Mouse (Mus musculus) right cerebral cortex, adult 18-20 months (tissue): ENCODE measurements around the gene Pecam1.

Source experiments
- DNase-seq: peaks from one replicate; pipeline ENCODE4 v3.0.0; 2022; ENCODE audit warnings: mixed read lengths

Gene Pecam1

DNA sequence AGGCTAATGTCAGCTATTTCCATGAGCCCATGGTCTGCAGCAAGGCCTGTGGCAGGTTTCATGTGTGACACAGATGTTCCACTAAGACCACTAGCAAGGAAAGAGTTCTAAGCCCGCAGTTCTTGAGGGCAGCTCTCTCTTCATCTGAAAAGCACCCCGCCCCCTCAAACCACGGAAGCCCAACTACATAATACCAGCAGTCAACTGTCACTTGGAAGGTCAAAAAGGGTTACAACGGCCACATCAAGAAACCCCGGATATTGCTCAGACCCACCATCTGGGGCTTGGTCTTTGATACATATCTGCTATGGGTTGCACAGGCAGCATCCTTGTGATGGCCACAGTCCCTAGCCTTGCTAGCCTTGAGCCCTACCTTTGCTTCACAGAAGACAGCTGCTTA lies 62.1 kb downstream of the Pecam1 start:
- no peak for DNase-seq

DNA sequence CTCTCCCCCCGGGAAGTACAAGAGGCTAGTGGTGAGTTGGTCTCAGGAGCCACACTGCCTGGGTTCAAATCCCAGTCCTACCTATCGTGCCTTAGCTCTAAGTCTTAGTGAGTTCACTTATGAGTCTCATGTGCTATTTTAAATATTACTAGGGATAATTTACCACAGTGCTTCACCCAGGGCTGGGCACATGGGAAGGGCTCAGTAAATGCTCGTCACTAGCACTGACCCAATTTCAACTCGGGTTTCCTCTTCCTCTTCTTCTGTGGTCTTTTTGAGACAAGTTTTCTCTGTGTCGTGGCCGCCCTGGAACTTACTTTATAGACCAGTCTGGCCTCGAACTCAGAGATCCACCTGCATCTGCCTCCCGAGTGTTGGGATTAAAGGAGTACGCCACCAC lies 63.1 kb downstream of the Pecam1 start:
- DNase-seq, result no peak

DNA sequence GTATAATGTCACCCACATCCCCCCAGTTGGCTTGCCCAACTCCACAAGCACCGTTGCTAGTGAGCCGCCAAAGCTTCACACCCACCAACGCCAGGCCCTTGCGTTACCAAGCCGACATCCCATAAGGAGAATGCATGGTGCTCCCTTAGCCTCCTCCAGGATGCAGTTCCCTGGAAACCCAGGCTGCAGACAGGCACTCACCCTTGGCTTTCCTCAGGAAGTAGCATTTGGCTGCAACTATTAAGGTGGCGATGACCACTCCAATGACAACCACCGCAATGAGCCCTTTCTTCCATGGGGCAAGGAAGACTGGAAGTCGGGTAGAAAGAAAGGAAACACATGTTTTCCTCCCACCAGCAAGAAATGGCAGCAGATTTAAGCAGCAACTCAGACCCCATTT lies 66.4 kb downstream of the Pecam1 start:
- DNase-seq, result no peak

GRCm38 (mm10) chr11:106683345-106683744 lies 67.1 kb downstream of the Pecam1 start:
- DNase-seq, result no peak

GRCm38 (mm10) chr11:106681138-106681537 lies 69.3 kb downstream of the Pecam1 start:
- DNase-seq, result no peak

DNA sequence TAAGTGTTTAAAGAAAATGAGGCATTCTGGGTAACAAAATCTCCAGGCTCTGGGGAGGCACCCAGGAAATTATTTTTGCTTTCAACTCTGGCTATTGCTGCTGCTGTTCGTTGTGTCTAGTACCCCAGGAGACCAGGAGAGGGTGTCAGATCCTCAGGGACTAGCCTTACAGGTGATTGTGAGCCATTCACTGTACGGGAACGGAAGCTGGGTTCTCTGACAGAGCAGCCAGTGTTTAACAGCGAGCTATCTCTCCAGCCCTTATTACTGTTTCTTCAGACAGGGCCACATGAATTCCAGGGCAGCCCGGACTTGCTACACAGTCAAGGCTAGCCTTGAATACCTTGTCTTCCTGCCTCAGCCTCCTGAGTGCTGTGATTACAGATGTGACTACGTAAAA lies 70.6 kb downstream of the Pecam1 start:
- DNase-seq, result peak; percentile 16

DNA sequence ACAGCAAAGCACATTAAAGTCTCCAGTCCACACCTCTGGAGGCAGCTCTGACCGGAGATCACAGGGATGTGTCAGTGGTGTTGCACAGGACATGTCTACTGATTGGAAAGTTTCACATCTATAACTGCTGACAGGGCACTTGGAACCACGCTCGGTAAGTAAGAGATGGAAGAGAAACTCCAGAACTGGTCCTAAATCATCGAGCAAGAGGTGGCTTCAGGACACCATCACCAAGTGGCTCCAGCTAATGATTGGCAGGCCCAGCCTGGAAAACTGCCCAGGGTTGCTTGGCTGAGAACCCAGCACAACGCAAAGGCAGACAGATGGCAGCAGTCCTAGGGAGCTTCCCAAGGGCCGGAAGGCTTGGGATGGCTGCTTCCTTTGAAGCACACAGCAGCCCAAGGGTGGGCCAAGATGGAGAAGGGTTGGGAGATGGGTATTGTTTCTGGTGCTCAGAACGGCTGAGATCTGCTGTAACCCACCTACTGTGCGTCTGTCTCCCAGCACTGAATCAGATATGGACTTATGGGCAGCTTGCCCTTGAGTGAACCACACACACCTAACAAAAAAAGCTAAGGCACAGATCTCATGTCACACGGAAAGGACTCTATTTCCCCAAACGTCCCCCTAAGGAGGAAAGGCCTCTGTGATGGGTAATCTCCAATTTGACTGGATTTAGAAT lies 72.4 kb downstream of the Pecam1 start:
- peak; percentile 72 for DNase-seq

DNA sequence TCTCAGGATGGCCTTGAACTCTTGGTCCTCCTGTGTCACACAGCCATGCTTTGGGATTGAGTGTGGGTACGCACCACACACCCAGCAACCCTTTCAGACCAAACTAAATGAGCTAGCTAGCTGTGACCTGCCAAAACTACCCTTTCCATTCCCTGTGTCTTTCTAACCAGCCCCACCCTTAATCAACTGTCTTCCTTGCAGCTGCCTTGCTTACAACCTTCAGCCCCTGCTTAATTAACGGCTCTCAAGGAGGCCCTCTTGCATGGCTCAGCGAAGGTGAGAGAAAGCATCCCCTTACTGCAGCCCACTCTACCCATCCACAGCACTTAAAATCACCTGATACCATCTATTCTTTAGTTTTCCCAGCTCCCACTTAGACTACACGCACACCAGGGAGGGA lies 73.1 kb downstream of the Pecam1 start:
- no peak for DNase-seq

DNA sequence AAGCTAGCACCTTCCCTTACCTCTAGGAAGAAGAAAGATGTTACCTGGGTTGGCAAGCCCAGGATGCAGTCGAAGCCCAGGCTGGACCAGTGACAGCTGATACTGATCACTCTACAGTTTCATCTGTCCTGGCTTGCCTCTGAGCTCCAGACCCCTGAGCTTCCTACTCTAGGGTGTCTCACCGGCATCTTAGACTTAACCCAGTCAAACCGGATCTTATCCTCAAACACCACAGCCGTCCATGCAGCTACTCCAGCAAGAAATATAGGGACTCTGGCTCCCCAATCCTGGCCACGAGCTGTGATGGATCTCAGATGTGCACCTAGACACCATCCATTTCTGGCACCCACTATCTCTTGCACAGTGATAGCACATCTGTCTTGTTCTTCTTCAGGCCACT lies 74.6 kb downstream of the Pecam1 start:
- DNase-seq, result no peak

- DNase-seq, result peak; percentile 6
Measured at GRCm38 (mm10) chr11:106675201-106675726, 75.2 kb downstream of the Pecam1 start.

DNA sequence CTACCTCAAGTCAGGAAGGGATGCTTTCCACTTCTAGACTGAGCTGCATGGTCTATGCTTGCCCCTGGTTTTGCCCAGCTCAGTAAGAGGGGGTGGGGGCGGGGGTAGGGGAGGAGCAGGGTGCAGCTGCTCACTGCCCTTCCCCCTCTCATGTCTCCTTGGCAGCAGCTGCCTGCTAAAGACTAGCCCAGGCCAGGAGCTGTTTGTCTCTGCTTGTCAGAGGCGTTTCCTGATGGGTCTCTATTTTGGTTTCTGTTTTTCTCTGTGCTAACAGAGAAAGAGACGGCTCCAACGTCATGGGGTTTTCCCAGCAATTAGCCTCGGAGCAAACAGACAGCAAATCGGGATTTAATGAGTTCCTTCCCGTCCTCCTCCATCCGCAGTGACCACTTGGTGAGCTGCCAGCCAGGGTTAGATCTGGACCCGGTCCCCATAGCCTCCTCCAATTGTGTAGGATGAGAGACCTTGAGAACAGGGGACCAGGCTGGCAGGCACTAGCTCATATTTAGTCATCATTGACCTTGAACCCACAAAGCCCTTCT lies 75.7 kb downstream of the Pecam1 start:
- peak; percentile 59 for DNase-seq

GRCm38 (mm10) chr11:106673727-106674611 lies 76.5 kb downstream of the Pecam1 start:
- DNase-seq, result no peak

DNA sequence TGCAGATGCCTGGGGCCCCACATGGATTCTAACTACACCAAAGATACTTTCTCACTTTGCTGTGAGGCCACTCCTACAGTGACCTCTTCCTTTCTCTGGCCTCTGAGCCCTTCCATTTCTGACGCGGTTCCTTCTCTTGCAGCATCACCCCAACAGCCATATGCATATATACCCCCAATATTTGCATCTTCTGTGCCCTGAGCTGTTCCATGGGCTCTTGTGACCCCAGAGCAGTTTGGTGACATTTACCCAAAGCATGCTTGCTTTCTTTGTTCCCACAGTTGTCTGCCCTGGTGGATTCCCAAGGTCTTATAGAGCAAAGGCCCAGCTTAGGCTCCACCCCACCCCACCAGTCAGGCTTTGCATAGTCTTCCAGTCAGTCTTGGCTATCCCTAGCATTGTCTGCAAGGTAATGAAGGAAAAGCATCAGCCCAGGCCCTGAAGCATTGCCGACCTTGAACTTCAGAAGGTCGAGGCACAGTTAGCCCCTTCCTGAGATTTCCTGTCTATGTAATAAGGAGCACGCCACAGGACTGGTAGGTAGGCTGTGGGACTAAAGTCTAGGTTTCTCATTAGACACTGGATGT lies 77.4 kb downstream of the Pecam1 start:
- no peak for DNase-seq

- DNase-seq, result no peak
Measured at GRCm38 (mm10) chr11:106671801-106672200, 78.6 kb downstream of the Pecam1 start.

DNA sequence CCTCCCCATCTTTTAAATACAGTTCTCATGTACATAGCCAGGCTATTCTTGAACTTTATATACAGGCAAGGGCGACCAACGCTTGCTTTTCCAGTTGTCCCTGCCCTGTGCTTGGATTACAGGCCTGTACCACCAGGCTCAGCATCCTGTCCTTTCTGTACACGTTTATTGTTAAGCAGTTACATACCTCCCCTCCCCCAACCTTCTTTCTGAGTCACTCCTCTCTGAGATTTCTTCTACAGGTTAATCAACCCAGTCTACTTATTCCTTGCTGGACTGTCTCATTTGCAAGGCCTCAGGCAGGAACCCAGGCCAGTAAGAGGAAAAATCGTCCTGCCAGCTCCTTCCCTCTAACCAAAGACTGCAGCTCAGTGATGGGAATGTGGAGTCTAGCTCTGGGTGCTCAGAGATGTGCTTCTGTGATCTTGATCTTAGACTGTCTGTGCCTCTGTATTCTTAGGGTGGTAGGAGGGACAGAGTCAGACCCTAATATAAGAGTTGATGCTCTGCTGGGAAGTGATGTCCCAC lies 79.4 kb downstream of the Pecam1 start:
- no peak for DNase-seq

DNA sequence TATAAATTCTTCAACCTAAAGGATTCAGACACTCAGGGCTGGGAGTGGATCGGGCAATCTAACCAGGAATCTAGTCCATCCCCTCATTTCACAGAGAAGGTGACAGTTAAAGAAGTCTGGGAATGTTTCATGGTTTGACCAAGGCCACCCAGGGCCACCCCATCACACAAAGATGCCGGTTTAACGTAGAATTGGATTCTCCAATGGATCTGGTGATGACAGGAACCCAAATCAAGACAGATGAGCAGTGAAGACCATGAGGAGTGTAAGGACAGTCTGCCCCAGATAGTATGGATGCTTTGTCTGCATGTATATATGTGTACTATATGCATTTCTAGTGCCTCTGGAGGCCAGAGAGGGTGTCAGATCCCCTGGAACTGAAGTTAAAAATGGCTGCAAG lies 80.2 kb downstream of the Pecam1 start:
- DNase-seq, result no peak

GRCm38 (mm10) chr11:106669873-106670173 lies 80.6 kb downstream of the Pecam1 start:
- DNase-seq, result no peak

DNA sequence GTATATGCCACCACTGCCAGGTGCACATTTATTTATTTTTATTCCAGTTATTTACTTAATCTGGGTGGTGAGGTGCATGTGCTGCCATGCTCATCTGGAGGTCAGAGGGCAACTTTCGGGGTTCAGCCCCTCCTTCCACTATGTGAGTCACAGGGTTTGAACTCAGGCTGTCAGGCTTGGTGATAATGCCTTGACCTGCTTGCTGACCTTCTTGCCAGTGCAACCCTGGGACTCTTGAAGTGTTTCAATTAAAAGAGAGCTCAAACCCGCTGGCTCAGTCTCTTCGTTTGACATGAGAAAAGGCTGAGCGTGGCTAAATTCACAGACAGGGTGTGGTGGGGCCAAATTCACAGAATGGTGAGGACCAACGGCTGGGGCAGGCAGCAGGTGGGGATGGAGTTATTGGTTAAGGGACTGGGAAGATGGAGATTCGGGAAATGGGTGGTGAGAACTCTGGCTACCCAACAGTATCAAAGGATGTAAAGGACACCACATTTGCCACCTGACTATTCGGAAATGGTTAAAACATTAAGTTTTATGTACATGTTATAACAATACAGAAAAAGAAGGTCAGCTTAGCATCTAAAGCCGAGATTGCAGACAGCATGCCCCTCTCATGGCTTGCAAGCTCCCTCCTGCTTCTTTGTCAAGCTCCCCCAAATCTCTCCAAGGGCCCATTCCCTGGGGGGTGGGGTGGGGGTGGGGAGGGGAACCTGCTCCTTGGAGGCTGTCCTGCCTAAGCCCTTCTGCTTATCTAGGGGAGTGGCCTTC lies 81.1 kb downstream of the Pecam1 start:
- no peak for DNase-seq

GRCm38 (mm10) chr11:106668336-106668735 lies 82.1 kb downstream of the Pecam1 start:
- DNase-seq, result no peak

GRCm38 (mm10) chr11:106667855-106668254 lies 82.6 kb downstream of the Pecam1 start:
- DNase-seq, result no peak

GRCm38 (mm10) chr11:106666470-106667107 lies 83.8 kb downstream of the Pecam1 start:
- no peak for DNase-seq

GRCm38 (mm10) chr11:106665841-106666240 lies 84.6 kb downstream of the Pecam1 start:
- no peak for DNase-seq
